Mouse (Mus musculus): ENCODE results near the gene Haus2.

- no peak for TF ChIP-seq CTCF (IDR thresholded peaks at IDR 0.05; ENCODE audit: control insufficient read depth, insufficient read depth, insufficient replicate concordance, low read depth, low read length)
- no peak for TF ChIP-seq POLR2A (IDR thresholded peaks at IDR 0.05; ENCODE audit: control insufficient read depth, low read depth, low read length)
These were observed 3.0 kb upstream of the Haus2 start for GRCm38 (mm10) chr2:120606021-120606690.

Measured in testis, adult 2 months (tissue).